Mouse (Mus musculus): ENCODE measurements around the gene Nfib. TPM values are rescaled to one million over a fixed set of nuclear protein-coding genes. Genes with fewer than 3 reads are reported as not detected.

Gene Nfib
- polyA plus RNA-seq (2014; fragmentation: Illumina TruSeq; extraction: RNeasy Lipid Tissue Mini Kit (QIAGEN cat#74804); ENCODE audit: low read depth, low replicate concordance) = 2.1 TPM

DNA sequence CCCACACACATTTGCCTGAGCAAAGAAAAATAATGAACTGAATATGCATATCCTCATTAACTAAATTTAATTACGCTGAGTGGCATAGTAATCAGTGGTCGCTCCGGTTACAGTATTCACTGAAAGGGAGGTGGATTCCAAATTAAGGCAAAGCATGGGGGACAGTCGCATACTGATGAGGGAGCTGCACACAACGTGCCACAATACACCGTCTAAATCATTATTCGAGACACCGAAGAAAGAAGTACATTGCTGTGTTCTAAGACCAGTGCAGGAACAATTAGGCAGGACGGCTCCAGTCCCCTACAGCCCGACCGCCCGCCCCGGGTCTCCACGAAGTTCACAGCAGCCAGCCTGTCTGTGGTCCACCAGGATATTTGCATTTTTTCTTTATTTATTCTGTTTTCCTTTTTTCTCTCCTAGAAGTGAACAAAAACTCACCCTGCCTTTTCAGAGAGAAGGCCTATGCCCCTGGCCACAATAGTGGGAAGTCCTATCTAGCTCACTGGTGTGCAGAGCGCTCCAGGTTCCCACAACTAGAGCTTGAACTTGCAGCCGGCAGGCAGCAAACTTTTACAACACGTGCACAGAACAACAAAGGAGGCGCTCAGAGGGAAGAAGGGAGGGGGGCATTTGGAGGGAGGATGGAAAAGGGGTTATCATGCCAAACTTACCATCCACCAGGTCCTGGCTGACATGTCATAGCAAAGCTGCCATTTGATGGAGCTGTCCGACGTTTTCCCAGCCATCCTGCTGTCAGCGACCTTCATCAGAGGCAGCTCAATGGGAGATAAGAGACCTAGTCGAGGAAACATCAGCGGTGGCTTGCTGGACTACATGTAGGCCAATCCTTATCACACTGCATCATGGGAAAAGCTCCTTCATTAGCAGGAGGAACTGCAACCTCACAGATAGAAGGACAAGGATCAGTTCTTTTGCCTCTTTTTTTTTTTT is at the start of gene Nfib:
Gene Nfib, minus strand, starts transcription at position 910 of the 954 bp plus-strand sequence.

Other genes starting within 250 kb of the Nfib start
- 21.4 TPM for gene Zdhhc21, start 154.2 kb upstream of the Nfib start, polyA plus RNA-seq (2014; fragmentation: Illumina TruSeq; extraction: RNeasy Lipid Tissue Mini Kit (QIAGEN cat#74804); ENCODE audit: low read depth, low replicate concordance)
- not detected for gene Cer1, start 179.4 kb upstream of the Nfib start, polyA plus RNA-seq (2014; fragmentation: Illumina TruSeq; extraction: RNeasy Lipid Tissue Mini Kit (QIAGEN cat#74804); ENCODE audit: low read depth, low replicate concordance)